Mouse (Mus musculus) urinary bladder, postnatal 14 days (tissue): ENCODE results near the gene Arhgap29.

ENCODE experiments used
- DNase-seq: peaks from one replicate; pipeline ENCODE4 v3.0.0; 2021; ENCODE audit warnings: low spot score

Arhgap29 gene

GRCm38 (mm10) chr3:122009818-122010217, 57.5 kb downstream of the Arhgap29 start:
- no peak for DNase-seq

GRCm38 (mm10) chr3:122010292-122010691, 58.0 kb downstream of the Arhgap29 start:
- no peak for DNase-seq

GRCm38 (mm10) chr3:122012464-122012863, 60.1 kb downstream of the Arhgap29 start:
- no peak for DNase-seq

GRCm38 (mm10) chr3:122018421-122018820, 66.1 kb downstream of the Arhgap29 start:
- no peak for DNase-seq

- DNase-seq, result no peak
These were observed 66.8 kb downstream of the Arhgap29 start for GRCm38 (mm10) chr3:122019159-122019558.

- DNase-seq, result no peak
These were observed 68.8 kb downstream of the Arhgap29 start for GRCm38 (mm10) chr3:122021029-122021652.

GRCm38 (mm10) chr3:122022355-122022754, 70.0 kb downstream of the Arhgap29 start:
- no peak for DNase-seq

GRCm38 (mm10) chr3:122026676-122027075, 74.3 kb downstream of the Arhgap29 start:
- DNase-seq, result no peak

GRCm38 (mm10) chr3:122027776-122028175, 75.4 kb downstream of the Arhgap29 start:
- DNase-seq, result no peak

- no peak for DNase-seq
These were observed 81.0 kb downstream of the Arhgap29 start for GRCm38 (mm10) chr3:122033248-122033837.

GRCm38 (mm10) chr3:122034240-122034639, 81.9 kb downstream of the Arhgap29 start:
- no peak for DNase-seq

- no peak for DNase-seq
These were observed 82.8 kb downstream of the Arhgap29 start for GRCm38 (mm10) chr3:122035092-122035491.

GRCm38 (mm10) chr3:122040522-122040921, 88.2 kb downstream of the Arhgap29 start:
- DNase-seq, result no peak

GRCm38 (mm10) chr3:122043102-122043501, 90.8 kb downstream of the Arhgap29 start:
- DNase-seq, result no peak

- no peak for DNase-seq
These were observed 91.6 kb downstream of the Arhgap29 start, which contains the start of gene Abca4 for GRCm38 (mm10) chr3:122043799-122044547. Gene Abca4, plus strand, starts transcription at chr3:122044443.

GRCm38 (mm10) chr3:122046187-122046620, 93.9 kb downstream of the Arhgap29 start:
- DNase-seq, result no peak

- DNase-seq, result no peak
These were observed 95.1 kb downstream of the Arhgap29 start for GRCm38 (mm10) chr3:122047402-122047801.

- peak; percentile 74 for DNase-seq
These were observed 95.8 kb downstream of the Arhgap29 start for GRCm38 (mm10) chr3:122047921-122048861.

GRCm38 (mm10) chr3:122049158-122049557, 96.8 kb downstream of the Arhgap29 start:
- DNase-seq, result peak; percentile 29

GRCm38 (mm10) chr3:122058439-122059198, 106.3 kb downstream of the Arhgap29 start:
- no peak for DNase-seq

GRCm38 (mm10) chr3:122062586-122062985, 110.2 kb downstream of the Arhgap29 start:
- no peak for DNase-seq
